Mouse (Mus musculus) lung, postnatal 0 days (tissue): ENCODE measurements around the gene Eif4e3. TPM values are rescaled to one million over a fixed set of nuclear protein-coding genes. Genes with fewer than 3 reads are reported as not detected.
A peak's percentile ranks its signal among the peaks of the same experiment; 100 is the strongest.

Experiments
- ATAC-seq: fragments of 200-750 bp; cut with Nextera tagmentation; 2 replicates; pipeline ENCODE4 v1.8.0; 2017; ENCODE audit warnings: moderate library complexity
- DNase-seq: peaks from one replicate; pipeline ENCODE4 v3.0.0-alpha.2; 2016; ENCODE audit warnings: low spot score
- H3K27ac ChIP-seq: fragments of 300-500 bp; sonication (generic); 2 replicates; pipeline ENCODE4 v1.5.1; 2014; ENCODE audit warnings: antibody characterized with exemption, mild to moderate bottlenecking, low read length, mixed read lengths
- H3K27me3 ChIP-seq: fragments of 300-500 bp; sonication (generic); replicated peaks from 2 replicates; pipeline ENCODE4 v1.6.1; 2014; ENCODE audit warnings: low read length, mixed read lengths; ENCODE audit not compliant: insufficient read depth
- H3K36me3 ChIP-seq: fragments of 300-500 bp; sonication (generic); 2 replicates; pipeline ENCODE4 v1.6.1; 2014; ENCODE audit warnings: low read length, mixed read lengths; ENCODE audit not compliant: insufficient read depth
- H3K4me1 ChIP-seq: fragments of 300-500 bp; sonication (generic); 2 replicates; pipeline ENCODE4 v1.6.1; 2014; ENCODE audit warnings: antibody characterized with exemption, low read depth, low read length, mixed read lengths; ENCODE audit not compliant: insufficient read depth
- H3K4me2 ChIP-seq: fragments of 300-500 bp; sonication (generic); replicated peaks from 2 replicates; pipeline ENCODE4 v1.6.1; 2014; ENCODE audit warnings: low read depth, mild to moderate bottlenecking, low read length, moderate library complexity, mixed read lengths
- H3K4me3 ChIP-seq: fragments of 300-500 bp; sonication (generic); 2 replicates; pipeline ENCODE4 v1.5.1; 2014; ENCODE audit warnings: low read depth, low read length
- H3K9ac ChIP-seq: fragments of 300-500 bp; sonication (generic); replicated peaks from 2 replicates; pipeline ENCODE4 v1.6.1; 2014; ENCODE audit warnings: low read depth, mild to moderate bottlenecking
- H3K9me3 ChIP-seq: fragments of 300-500 bp; sonication (generic); 2 replicates; pipeline ENCODE4 v1.6.1; 2016; ENCODE audit warnings: low read length, mixed read lengths
- CTCF ChIP-seq: IDR thresholded peaks from 2 replicates; pipeline ENCODE4 v1.5.1; 2016; ENCODE audit warnings: antibody characterized with exemption, mild to moderate bottlenecking
- EP300 ChIP-seq: IDR thresholded peaks from 2 replicates; pipeline ENCODE4 v1.6.1; 2016; ENCODE audit warnings: antibody characterized with exemption, mild to moderate bottlenecking, control low read depth
- WGBS: fragments of 180-500 bp; shearing (Covaris S2); extraction: QIAGEN DNeasy Blood & Tissue Kit; methylation state at CpG from one replicate; pipeline ENCODE4 v1.1.7; 2014; 5-methylcytosine and 5-hydroxymethylcytosine counted together
- polyA plus RNA-seq: library from polyadenylated mRNA; unstranded; fragments of >200 nt; fragmentation: Nextera tagmentation; extraction: Ambion mirVana; gene quantifications from 2 replicates; pipeline ENCODE4 v1.2.1, GENCODE M21; 2015

Gene Eif4e3
- polyA plus RNA-seq, 1 experiment from 2014 or later = 21.2 TPM

DNA sequence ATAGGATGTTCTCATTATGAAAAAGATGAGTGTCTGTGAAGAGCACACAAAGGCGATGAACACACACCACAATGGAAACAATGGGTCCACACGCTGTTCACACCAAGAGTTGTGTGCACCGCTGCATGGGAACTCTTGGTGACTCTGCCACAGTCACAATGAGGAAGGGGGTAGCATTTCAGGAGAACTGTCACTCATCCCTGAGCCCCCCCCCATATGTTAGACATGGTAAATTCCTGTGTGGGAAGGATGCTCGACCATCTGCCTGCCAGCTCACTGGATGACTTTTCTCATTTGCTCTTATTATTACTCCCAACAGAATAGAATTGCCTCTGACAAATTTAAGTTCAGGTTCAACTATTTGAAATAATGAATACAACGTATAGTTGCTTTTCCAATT lies 34.9 kb downstream of the Eif4e3 start:
- H3K4me2 ChIP-seq = no peak overlapping the region
- no peak overlapping the region for H3K4me3 ChIP-seq
- H3K27ac ChIP-seq = no peak overlapping the region
- no peaks in the 10 kb centered on the region for H3K4me1 ChIP-seq
- TF ChIP-seq CTCF (no peak), EP300 (no peak)
- no peaks in the 10 kb centered on the region for H3K9me3 ChIP-seq
- ATAC-seq (no peak), DNase-seq (no peak)
- H3K27me3 ChIP-seq = no peaks in the 10 kb centered on the region
- no peak overlapping the region for H3K9ac ChIP-seq
- H3K36me3 ChIP-seq = no peaks in the 10 kb centered on the region
- 92% methylated on average over 5 of the region's 5 CpGs for WGBS

DNA sequence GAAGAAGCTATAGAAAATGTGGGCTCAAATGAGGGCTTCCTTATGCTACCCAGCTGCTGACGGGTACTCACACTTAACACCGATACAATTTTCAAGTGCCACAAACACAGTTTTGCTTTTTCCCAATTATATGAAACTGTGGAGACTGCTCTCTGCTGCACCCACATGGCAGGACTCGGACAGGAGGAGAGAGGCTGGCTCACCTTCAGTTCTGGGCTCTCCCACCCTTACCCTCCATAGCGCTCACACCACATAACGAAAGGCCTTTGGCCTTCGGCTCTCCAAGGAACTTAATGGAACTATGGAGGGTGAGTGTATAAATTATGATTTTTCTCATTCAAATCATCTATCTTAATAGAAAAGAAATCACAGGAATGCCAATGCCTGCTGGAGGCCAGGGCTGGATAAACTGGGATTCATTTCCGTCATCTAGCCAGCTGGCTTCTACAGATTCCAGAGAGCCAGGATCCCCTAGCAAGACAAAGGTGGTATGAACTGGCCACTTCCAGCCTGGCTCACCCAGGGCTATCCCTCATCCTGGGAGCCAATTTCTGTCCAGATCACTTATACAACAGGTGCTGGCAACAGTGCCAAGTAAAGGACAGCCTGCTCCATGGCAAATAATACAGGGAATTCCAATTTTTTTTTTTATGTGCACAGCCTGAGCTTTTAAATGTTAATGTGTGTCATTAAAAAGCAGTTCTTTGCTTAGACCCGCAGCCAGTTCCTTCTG lies 36.7 kb downstream of the Eif4e3 start:
- Histone ChIP-seq H3K9me3 (no peaks in the 10 kb centered on the region), H3K4me3 (no peak overlapping the region), H3K36me3 (no peaks in the 10 kb centered on the region), H3K27me3 (no peaks in the 10 kb centered on the region), H3K4me1 (no peaks in the 10 kb centered on the region), H3K9ac (no peak overlapping the region), H3K27ac (no peak overlapping the region), H3K4me2 (no peak overlapping the region)
- ATAC-seq (no peak), DNase-seq (no peak)
- TF ChIP-seq CTCF = no peak
- TF ChIP-seq EP300 = no peak
- 85% methylated on average over 8 of the region's 8 CpGs for WGBS

- no peak overlapping the region for H3K27ac ChIP-seq
- no peak for ATAC-seq
- no peaks in the 10 kb centered on the region for H3K36me3 ChIP-seq
- DNase-seq = no peak
- 95% methylated on average over 2 of the region's 2 CpGs for WGBS
- no peak overlapping the region for H3K4me2 ChIP-seq
- no peaks in the 10 kb centered on the region for H3K4me1 ChIP-seq
- TF ChIP-seq CTCF = no peak
- no peak for TF ChIP-seq EP300
- H3K9ac ChIP-seq = no peak overlapping the region
- H3K4me3 ChIP-seq = no peak overlapping the region
- H3K9me3 ChIP-seq = no peaks in the 10 kb centered on the region
- H3K27me3 ChIP-seq = no peaks in the 10 kb centered on the region
These were observed 40.2 kb downstream of the Eif4e3 start for GRCm38 (mm10) chr6:99626347-99626746.

DNA sequence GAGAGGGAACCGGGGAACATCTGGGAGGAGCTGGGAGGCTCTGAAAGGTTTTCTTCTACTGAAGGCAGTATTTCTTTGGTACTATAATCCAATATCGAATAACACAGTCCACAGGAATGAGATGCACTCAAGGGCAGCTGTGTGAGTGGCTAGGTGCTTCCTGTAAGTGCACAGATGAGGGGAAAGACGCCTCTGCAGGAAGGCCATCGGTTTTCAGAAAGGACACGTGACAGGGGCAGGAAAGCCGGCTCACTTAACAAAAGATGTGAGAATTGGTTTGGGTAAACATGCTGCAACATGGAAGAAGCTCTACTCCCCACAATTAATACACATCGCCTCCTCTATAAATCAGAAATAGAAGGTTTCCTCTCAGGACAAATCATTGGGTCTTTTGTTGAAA lies 40.8 kb downstream of the Eif4e3 start:
- Histone ChIP-seq H3K4me1 (no peaks in the 10 kb centered on the region), H3K27me3 (no peaks in the 10 kb centered on the region), H3K4me3 (no peak overlapping the region), H3K36me3 (no peaks in the 10 kb centered on the region), H3K4me2 (no peak overlapping the region), H3K27ac (no peak overlapping the region), H3K9ac (no peak overlapping the region), H3K9me3 (no peaks in the 10 kb centered on the region)
- no peak for ATAC-seq
- DNase-seq = no peak
- 38% methylated on average over 7 of the region's 7 CpGs for WGBS
- TF ChIP-seq CTCF = no peak
- no peak for TF ChIP-seq EP300

GRCm38 (mm10) chr6:99625306-99625705 lies 41.3 kb downstream of the Eif4e3 start:
- DNase-seq = no peak
- no peak for TF ChIP-seq EP300
- no peak for TF ChIP-seq CTCF
- Histone ChIP-seq H3K27ac (no peak overlapping the region), H3K4me1 (no peaks in the 10 kb centered on the region), H3K9ac (no peak overlapping the region), H3K27me3 (no peaks in the 10 kb centered on the region), H3K4me2 (no peak overlapping the region), H3K9me3 (no peaks in the 10 kb centered on the region), H3K4me3 (no peak overlapping the region), H3K36me3 (no peaks in the 10 kb centered on the region)
- no peak for ATAC-seq
- 49% methylated on average over 7 of the region's 7 CpGs for WGBS

DNA sequence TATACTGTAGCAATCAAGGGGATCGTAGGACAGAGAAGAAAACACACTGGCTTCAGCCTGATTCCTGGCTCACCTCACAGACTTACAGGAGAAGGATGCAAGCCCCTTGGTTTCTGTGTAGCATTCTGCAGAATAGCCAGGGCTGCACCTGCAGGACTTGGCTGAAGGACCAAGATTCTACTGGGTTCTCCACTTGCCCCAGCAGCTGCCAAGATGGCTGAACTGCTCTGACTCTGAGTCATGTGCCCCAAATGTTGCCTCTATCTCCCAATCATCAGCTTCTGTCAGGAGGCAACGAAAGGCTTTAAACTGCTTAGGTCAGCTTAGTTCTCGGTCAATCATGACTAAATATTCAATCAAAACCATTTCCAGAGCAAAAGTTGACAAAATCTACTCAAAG lies 42.0 kb downstream of the Eif4e3 start:
- WGBS = 91% methylated on average over 3 of the region's 3 CpGs
- TF ChIP-seq CTCF (no peak), EP300 (no peak)
- ATAC-seq = no peak
- no peak for DNase-seq
- Histone ChIP-seq H3K27ac (no peak overlapping the region), H3K4me2 (no peak overlapping the region), H3K4me1 (no peaks in the 10 kb centered on the region), H3K4me3 (no peak overlapping the region), H3K9ac (no peak overlapping the region), H3K27me3 (no peaks in the 10 kb centered on the region), H3K9me3 (no peaks in the 10 kb centered on the region), H3K36me3 (no peaks in the 10 kb centered on the region)

GRCm38 (mm10) chr6:99623641-99624040 lies 42.9 kb downstream of the Eif4e3 start:
- Histone ChIP-seq H3K9ac (no peak overlapping the region), H3K27ac (no peak overlapping the region), H3K4me2 (no peak overlapping the region), H3K4me1 (no peaks in the 10 kb centered on the region), H3K9me3 (no peaks in the 10 kb centered on the region), H3K36me3 (no peaks in the 10 kb centered on the region), H3K4me3 (no peak overlapping the region), H3K27me3 (no peaks in the 10 kb centered on the region)
- DNase-seq (no peak), ATAC-seq (no peak)
- 27% methylated on average over 6 of the region's 6 CpGs for whole genome bisulfite sequencing
- no peak for TF ChIP-seq EP300
- TF ChIP-seq CTCF = peak; percentile 66
